ENCODE assay signal across 10 mouse cellular contexts in genomic region chr2:46464913-46465312, GRCm38 (mm10).
"Had no signal": no experiment of that assay in that cellular context is flagged by ENCODE, and none has a peak within 500 bp of the region (broad histone marks: within the 10 kb centered on the region; RNA-seq: fewer than 3 reads in every experiment).

No protein-coding gene starts in this region.

- H3K9me3 ChIP-seq: limb, embryonic 13.5 days; liver, embryonic 12.5 days; liver, embryonic 15.5 days had no signal

- H3K4me3 ChIP-seq: limb, embryonic 13.5 days; liver, embryonic 12.5 days; liver, embryonic 15.5 days had no signal

- H3K9ac ChIP-seq: limb, embryonic 13.5 days; liver, embryonic 12.5 days; liver, embryonic 15.5 days had no signal

- H3K4me2 ChIP-seq: liver, embryonic 12.5 days; liver, embryonic 15.5 days; midbrain, embryonic 11.5 days had no signal

- H3K4me1 ChIP-seq: liver, embryonic 12.5 days; liver, embryonic 15.5 days had no signal

- H3K36me3 ChIP-seq: limb, embryonic 13.5 days; liver, embryonic 12.5 days; liver, embryonic 15.5 days had no signal

- H3K27ac ChIP-seq: limb, embryonic 13.5 days; liver, embryonic 12.5 days; liver, embryonic 15.5 days had no signal

- DNase-seq: kidney, adult 18-20 months; liver; thymus, adult 18-20 months; thymus, postnatal 14 days; thymus, postnatal 4 days had no signal

- H3K27me3 ChIP-seq: limb, embryonic 13.5 days; liver, embryonic 12.5 days; liver, embryonic 15.5 days had no signal

- ATAC-seq: intestine, embryonic 16.5 days; liver, embryonic 12.5 days had no signal
